Mouse (Mus musculus): Measurements from ENCODE around the gene Zer1. TPM values are rescaled to one million over a fixed set of nuclear protein-coding genes. Genes with fewer than 3 reads are reported as not detected.
"Not testable (repeated sequence)": the region's sequence is repeated elsewhere in the genome, so short reads cannot be mapped to it uniquely, and the experiment has no call there.

The Zer1 gene
- polyA plus RNA-seq, 1 experiment from 2014 or later: 6.1 TPM

GRCm38 (mm10) chr2:30147466-30147865, 23.1 kb upstream of the Zer1 start:
- no peaks in the 10 kb centered on the region for H3K27me3 ChIP-seq (replicated peaks)
- peaks cover 90% of the 10 kb centered on the region for H3K36me3 ChIP-seq
- no peak overlapping the region for H3K4me3 ChIP-seq
- ATAC-seq (ENCODE audit: insufficient number of reproducible peaks, low FRiP score): no peak
- no peak overlapping the region for H3K4me2 ChIP-seq
- no peak overlapping the region for H3K27ac ChIP-seq (ENCODE audit: poor library complexity, severe bottlenecking)
- 92% methylated on average over 4 of the region's 4 CpGs for WGBS
- H3K9ac ChIP-seq: no peak overlapping the region
- no peaks in the 10 kb centered on the region for H3K4me1 ChIP-seq (replicated peaks)
- H3K9me3 ChIP-seq (replicated peaks): no peaks in the 10 kb centered on the region

GRCm38 (mm10) chr2:30144436-30144835, 20.1 kb upstream of the Zer1 start:
- Histone ChIP-seq H3K4me2 (no peak overlapping the region), H3K27ac (ENCODE audit: poor library complexity, severe bottlenecking) (no peak overlapping the region), H3K4me3 (no peak overlapping the region), H3K27me3 (replicated peaks) (no peaks in the 10 kb centered on the region), H3K36me3 (peaks cover 89% of the 10 kb centered on the region), H3K4me1 (replicated peaks) (no peaks in the 10 kb centered on the region), H3K9ac (no peak overlapping the region), H3K9me3 (replicated peaks) (no peaks in the 10 kb centered on the region)
- 91% methylated on average over 4 of the region's 4 CpGs for WGBS
- no peak for ATAC-seq (ENCODE audit: insufficient number of reproducible peaks, low FRiP score)

- H3K4me3 ChIP-seq; H3K9me3 ChIP-seq (replicated peaks); H3K27ac ChIP-seq (ENCODE audit: poor library complexity, severe bottlenecking); H3K4me2 ChIP-seq; H3K4me1 ChIP-seq (replicated peaks); H3K27me3 ChIP-seq (replicated peaks); ATAC-seq (ENCODE audit: insufficient number of reproducible peaks, low FRiP score); H3K9ac ChIP-seq: not testable (repeated sequence)
- H3K36me3 ChIP-seq: peaks cover 85% of the 10 kb centered on the region
- WGBS: 89% methylated on average over 4 of the region's 4 CpGs
Measured at GRCm38 (mm10) chr2:30140021-30140420, 15.6 kb upstream of the Zer1 start.

- Histone ChIP-seq H3K9ac (no peak overlapping the region), H3K4me1 (replicated peaks) (peaks cover 22% of the 10 kb centered on the region), H3K4me2 (no peak overlapping the region), H3K4me3 (no peak overlapping the region), H3K9me3 (replicated peaks) (no peaks in the 10 kb centered on the region), H3K36me3 (peaks cover 52% of the 10 kb centered on the region), H3K27ac (ENCODE audit: poor library complexity, severe bottlenecking) (no peak overlapping the region), H3K27me3 (replicated peaks) (no peaks in the 10 kb centered on the region)
- ATAC-seq (ENCODE audit: insufficient number of reproducible peaks, low FRiP score): no peak
- WGBS: 81% methylated on average over 10 of the region's 10 CpGs
Measured at GRCm38 (mm10) chr2:30136458-30136857, 12.1 kb upstream of the Zer1 start.

- H3K9me3 ChIP-seq (replicated peaks): no peaks in the 10 kb centered on the region
- 65% methylated on average over 10 of the region's 10 CpGs for WGBS
- no peak for ATAC-seq (ENCODE audit: insufficient number of reproducible peaks, low FRiP score)
- H3K4me3 ChIP-seq: peak overlapping the region; percentile 92
- H3K36me3 ChIP-seq: peaks cover 38% of the 10 kb centered on the region
- peaks cover 22% of the 10 kb centered on the region for H3K4me1 ChIP-seq (replicated peaks)
- 0 out of 2 replicates have a peak overlapping the region, but pooled peaks have one; percentile 82 for H3K27ac ChIP-seq (ENCODE audit: poor library complexity, severe bottlenecking)
- peak overlapping the region; percentile 96 for H3K4me2 ChIP-seq
- H3K27me3 ChIP-seq (replicated peaks): no peaks in the 10 kb centered on the region
- peak overlapping the region; percentile 91 for H3K9ac ChIP-seq
Measured at GRCm38 (mm10) chr2:30134928-30135620, 10.7 kb upstream of the Zer1 start.

- Histone ChIP-seq H3K9me3 (replicated peaks) (no peaks in the 10 kb centered on the region), H3K4me2 (peak overlapping the region; percentile 96), H3K9ac (peak overlapping the region; percentile 91), H3K36me3 (peaks cover 35% of the 10 kb centered on the region), H3K27me3 (replicated peaks) (0 out of 2 replicates have a peak, but pooled peaks cover 2% of the 10 kb centered on the region), H3K27ac (ENCODE audit: poor library complexity, severe bottlenecking) (peak overlapping the region; percentile 82), H3K4me3 (peak overlapping the region; percentile 92), H3K4me1 (replicated peaks) (peaks cover 22% of the 10 kb centered on the region)
- ATAC-seq (ENCODE audit: insufficient number of reproducible peaks, low FRiP score): no peak
- 29% methylated on average over 6 of the region's 6 CpGs for WGBS
Measured at GRCm38 (mm10) chr2:30134378-30134711, 10.0 kb upstream of the Zer1 start.

GRCm38 (mm10) chr2:30133613-30134377, 9.4 kb upstream of the Zer1 start, which contains the start of gene Tbc1d13:
Gene Tbc1d13, plus strand, starts transcription at chr2:30133746.
- WGBS: under 1% methylated on average over 46 of the region's 46 CpGs
- Histone ChIP-seq H3K4me1 (replicated peaks) (peaks cover 22% of the 10 kb centered on the region), H3K4me2 (peak within 1 kb of the TSS; percentile 96), H3K27me3 (replicated peaks) (0 out of 2 replicates have a peak, but pooled peaks cover 2% of the 10 kb centered on the region), H3K36me3 (peaks cover 32% of the 10 kb centered on the region), H3K27ac (ENCODE audit: poor library complexity, severe bottlenecking) (peak within 1 kb of the TSS; percentile 83), H3K9me3 (replicated peaks) (no peaks in the 10 kb centered on the region), H3K9ac (peak within 1 kb of the TSS; percentile 91), H3K4me3 (peak within 1 kb of the TSS; percentile 92)
- peak; percentile 95 for ATAC-seq (ENCODE audit: insufficient number of reproducible peaks, low FRiP score)

- peak overlapping the region; percentile 96 for H3K4me2 ChIP-seq
- H3K9ac ChIP-seq: peak overlapping the region; percentile 91
- 21% methylated on average over 16 of the region's 16 CpGs for WGBS
- peaks cover 28% of the 10 kb centered on the region for H3K36me3 ChIP-seq
- H3K9me3 ChIP-seq (replicated peaks): no peaks in the 10 kb centered on the region
- 0 out of 2 replicates have a peak, but pooled peaks cover 2% of the 10 kb centered on the region for H3K27me3 ChIP-seq (replicated peaks)
- peak overlapping the region; percentile 92 for H3K4me3 ChIP-seq
- peak overlapping the region; percentile 83 for H3K27ac ChIP-seq (ENCODE audit: poor library complexity, severe bottlenecking)
- peaks cover 22% of the 10 kb centered on the region for H3K4me1 ChIP-seq (replicated peaks)
- no peak; the same call in 1 of the 2 replicates for ATAC-seq (ENCODE audit: insufficient number of reproducible peaks, low FRiP score)
Measured at GRCm38 (mm10) chr2:30132801-30133612, 8.6 kb upstream of the Zer1 start.

- H3K27ac ChIP-seq (ENCODE audit: poor library complexity, severe bottlenecking); H3K9ac ChIP-seq; H3K4me2 ChIP-seq; H3K27me3 ChIP-seq (replicated peaks); H3K4me3 ChIP-seq; H3K9me3 ChIP-seq (replicated peaks); ATAC-seq (ENCODE audit: insufficient number of reproducible peaks, low FRiP score): not testable (repeated sequence)
- WGBS: 59% methylated on average over 5 of the region's 5 CpGs
- Histone ChIP-seq H3K36me3 (peaks cover 11% of the 10 kb centered on the region), H3K4me1 (replicated peaks) (peaks cover 22% of the 10 kb centered on the region)
Measured at GRCm38 (mm10) chr2:30131240-30131639, 6.9 kb upstream of the Zer1 start.

- H3K4me1 ChIP-seq (replicated peaks): peaks cover 19% of the 10 kb centered on the region
- H3K4me2 ChIP-seq: no peak overlapping the region
- H3K27me3 ChIP-seq (replicated peaks): 0 out of 2 replicates have a peak, but pooled peaks cover 2% of the 10 kb centered on the region
- WGBS: 78% methylated on average over 4 of the region's 4 CpGs
- no peak overlapping the region for H3K27ac ChIP-seq (ENCODE audit: poor library complexity, severe bottlenecking)
- no peaks in the 10 kb centered on the region for H3K9me3 ChIP-seq (replicated peaks)
- H3K9ac ChIP-seq: no peak overlapping the region
- no peak for ATAC-seq (ENCODE audit: insufficient number of reproducible peaks, low FRiP score)
- no peak overlapping the region for H3K4me3 ChIP-seq
- no peaks in the 10 kb centered on the region for H3K36me3 ChIP-seq
Measured at GRCm38 (mm10) chr2:30130156-30130555, 5.8 kb upstream of the Zer1 start.

GRCm38 (mm10) chr2:30128789-30129188, 4.4 kb upstream of the Zer1 start:
- 22% methylated on average over 2 of the region's 2 CpGs for WGBS
- no peak overlapping the region for H3K4me3 ChIP-seq
- H3K36me3 ChIP-seq: no peaks in the 10 kb centered on the region
- H3K9me3 ChIP-seq (replicated peaks): no peaks in the 10 kb centered on the region
- no peak overlapping the region for H3K4me2 ChIP-seq
- peaks cover 15% of the 10 kb centered on the region for H3K4me1 ChIP-seq (replicated peaks)
- H3K27ac ChIP-seq (ENCODE audit: poor library complexity, severe bottlenecking): no peak overlapping the region
- H3K27me3 ChIP-seq (replicated peaks): 0 out of 2 replicates have a peak, but pooled peaks cover 2% of the 10 kb centered on the region
- H3K9ac ChIP-seq: no peak overlapping the region
- no peak for ATAC-seq (ENCODE audit: insufficient number of reproducible peaks, low FRiP score)
